Mouse (Mus musculus) hindbrain, embryonic 14.5 days (tissue): ENCODE data around the gene Olfr951. TPM values are rescaled to one million over a fixed set of nuclear protein-coding genes. Genes with fewer than 3 reads are reported as not detected.

Experiments used
- ATAC-seq: fragments of 200-750 bp; cut with Nextera tagmentation; 2 replicates; pipeline ENCODE4 v1.8.0; 2017; ENCODE audit warnings: moderate number of reproducible peaks, mild to moderate bottlenecking, moderate TSS enrichment, moderate library complexity; ENCODE audit not compliant: low FRiP score
- DNase-seq: peaks from one replicate; pipeline ENCODE4 v3.0.0-alpha.2; 2015; ENCODE audit warnings: low spot score
- H3K27ac ChIP-seq: fragments of 300-500 bp; sonication (generic); 2 replicates; pipeline ENCODE4 v1.5.1; 2014; ENCODE audit warnings: mild to moderate bottlenecking, moderate library complexity
- H3K27me3 ChIP-seq: fragments of 300-500 bp; sonication (generic); 2 replicates; pipeline ENCODE4 v1.6.1; 2014; ENCODE audit warnings: mild to moderate bottlenecking, low read length, mixed read lengths; ENCODE audit not compliant: control insufficient read depth, insufficient read depth
- H3K36me3 ChIP-seq: fragments of 300-500 bp; sonication (generic); replicated peaks from 2 replicates; pipeline ENCODE4 v1.6.1; 2014; ENCODE audit not compliant: control insufficient read depth, insufficient read depth
- H3K4me1 ChIP-seq: fragments of 300-500 bp; sonication (generic); replicated peaks from 2 replicates; pipeline ENCODE4 v1.6.1; 2014; ENCODE audit warnings: antibody characterized with exemption, low read length, mixed read lengths; ENCODE audit not compliant: control insufficient read depth, insufficient read depth
- H3K4me2 ChIP-seq: fragments of 300-500 bp; sonication (generic); replicated peaks from 2 replicates; pipeline ENCODE4 v1.6.1; 2014; ENCODE audit warnings: mild to moderate bottlenecking, moderate library complexity
- H3K4me3 ChIP-seq: fragments of 300-500 bp; sonication (generic); replicated peaks from 2 replicates; pipeline ENCODE4 v1.5.1; 2014; ENCODE audit warnings: mild to moderate bottlenecking, low read length
- H3K9ac ChIP-seq: fragments of 300-500 bp; sonication (generic); 2 replicates; pipeline ENCODE4 v1.6.1; 2014
- H3K9me3 ChIP-seq: fragments of 300-500 bp; sonication (generic); 2 replicates; pipeline ENCODE4 v1.6.1; 2016; ENCODE audit warnings: low read length; ENCODE audit not compliant: control insufficient read depth
- WGBS: fragments of 180-500 bp; shearing (Covaris S2); extraction: QIAGEN DNeasy Blood & Tissue Kit; methylation state at CpG from one replicate; pipeline ENCODE4 v1.1.7; 2014; 5-methylcytosine and 5-hydroxymethylcytosine counted together
- polyA plus RNA-seq: library from polyadenylated mRNA; unstranded; fragments of >200 nt; fragmentation: Nextera tagmentation; extraction: Ambion mirVana; gene quantifications from 2 replicates; pipeline ENCODE4 v1.2.1, GENCODE M21; 2014

Olfr951 gene
- not detected in 2 replicates for polyA plus RNA-seq

DNA sequence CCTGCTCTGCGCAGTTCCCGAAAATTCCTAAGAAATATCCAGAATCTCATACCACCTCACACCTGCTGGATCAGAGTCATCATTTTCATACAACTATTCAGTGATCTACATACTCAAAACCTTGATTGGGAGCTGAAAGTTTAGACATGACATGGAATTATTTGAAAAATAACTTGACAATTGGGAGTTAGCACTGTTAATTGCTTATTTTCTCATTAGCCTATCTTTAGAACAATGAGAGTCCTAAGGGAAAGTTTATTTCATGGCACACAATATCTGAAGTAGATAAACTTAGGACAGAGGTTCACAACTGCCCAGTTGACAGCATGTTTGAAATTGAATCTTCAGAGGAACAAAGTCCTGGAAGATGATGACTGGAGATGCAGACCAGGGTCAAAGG lies at the start of gene Olfr951:
Olfr951 (plus strand) TSS at position 301 of the 400 bp plus-strand sequence.
- H3K9me3 ChIP-seq = no peaks in the 10 kb centered on the region
- H3K27ac ChIP-seq = no peak within 1 kb of the TSS
- H3K36me3 ChIP-seq = no peaks in the 10 kb centered on the region
- DNase-seq (no peak), ATAC-seq (no peak)
- H3K4me1 ChIP-seq = no peaks in the 10 kb centered on the region
- H3K27me3 ChIP-seq = no peaks in the 10 kb centered on the region
- 94% methylated on average over 2 of the region's 2 CpGs for WGBS
- H3K4me2 ChIP-seq = no peak within 1 kb of the TSS
- no peak within 1 kb of the TSS for H3K9ac ChIP-seq
- no peak within 1 kb of the TSS for H3K4me3 ChIP-seq

DNA sequence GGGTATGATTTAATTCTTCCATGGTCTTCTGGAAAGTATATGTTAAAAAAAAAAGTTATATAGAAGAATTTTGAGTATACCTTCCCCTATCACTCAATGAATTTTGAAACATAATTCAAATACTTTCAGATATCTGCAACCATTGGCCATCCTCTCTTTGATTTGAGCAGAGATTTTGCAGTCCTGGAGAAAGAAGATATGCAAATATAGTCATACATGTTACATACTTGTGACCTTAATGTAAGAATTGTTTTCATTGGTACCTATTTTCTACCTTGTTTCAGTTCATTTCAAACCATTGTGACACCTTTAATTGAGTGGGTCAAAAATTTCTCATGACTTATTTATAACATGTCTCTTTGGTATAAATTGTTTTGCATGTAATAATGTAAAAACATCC lies 39.8 kb downstream of the Olfr951 start, which contains the start of gene Olfr952:
Olfr952 (minus strand) TSS at position 101 of the 400 bp plus-strand sequence.
- Histone ChIP-seq H3K9me3 (no peaks in the 10 kb centered on the region), H3K4me2 (no peak within 1 kb of the TSS), H3K27me3 (no peaks in the 10 kb centered on the region), H3K36me3 (no peaks in the 10 kb centered on the region), H3K27ac (no peak within 1 kb of the TSS), H3K4me1 (no peaks in the 10 kb centered on the region), H3K4me3 (no peak within 1 kb of the TSS), H3K9ac (no peak within 1 kb of the TSS)
- DNase-seq (no peak), ATAC-seq (no peak)

Other genes with a start within 250 kb of the Olfr951 start
- gene Olfr943, start 221.1 kb upstream of the Olfr951 start, polyA plus RNA-seq = not detected in 2 replicates
- not detected in 2 replicates for gene Olfr944, start 185.5 kb upstream of the Olfr951 start, polyA plus RNA-seq
- gene Olfr1537, start 137.4 kb upstream of the Olfr951 start, polyA plus RNA-seq = not detected in 2 replicates
- not detected in 2 replicates for gene Olfr945, start 110.6 kb upstream of the Olfr951 start, polyA plus RNA-seq
- gene Olfr948, start 61.4 kb upstream of the Olfr951 start, polyA plus RNA-seq = not detected in 2 replicates
- not detected in 2 replicates for gene Olfr952, start 39.7 kb downstream of the Olfr951 start, polyA plus RNA-seq
- gene Olfr954, start 69.3 kb downstream of the Olfr951 start, polyA plus RNA-seq = not detected in 2 replicates
- not detected in 2 replicates for gene Olfr955, start 84.5 kb downstream of the Olfr951 start, polyA plus RNA-seq
- not detected in 2 replicates for gene Olfr44, start 106.6 kb downstream of the Olfr951 start, polyA plus RNA-seq
- gene Olfr957, start 128.4 kb downstream of the Olfr951 start, polyA plus RNA-seq = not detected in 2 replicates
- not detected in 2 replicates for gene Olfr958, start 166.6 kb downstream of the Olfr951 start, polyA plus RNA-seq
- gene Olfr959, start 188.2 kb downstream of the Olfr951 start, polyA plus RNA-seq = not detected in 2 replicates
- gene AW551984, start 217.0 kb downstream of the Olfr951 start, polyA plus RNA-seq = 164 and 235 TPM in 2 replicates
- gene Olfr148, start 223.2 kb downstream of the Olfr951 start, polyA plus RNA-seq = not detected in 2 replicates
- not detected in 2 replicates for gene Olfr960, start 234.0 kb downstream of the Olfr951 start, polyA plus RNA-seq